Mouse (Mus musculus): ENCODE results near the gene Mrpl43. TPM values are rescaled to one million over a fixed set of nuclear protein-coding genes. Genes with fewer than 3 reads are reported as not detected.
A peak's percentile ranks its signal among the peaks of the same experiment; 100 is the strongest.

The Mrpl43 gene
- polyA plus RNA-seq, 1 experiment, result 86.5 TPM

DNA sequence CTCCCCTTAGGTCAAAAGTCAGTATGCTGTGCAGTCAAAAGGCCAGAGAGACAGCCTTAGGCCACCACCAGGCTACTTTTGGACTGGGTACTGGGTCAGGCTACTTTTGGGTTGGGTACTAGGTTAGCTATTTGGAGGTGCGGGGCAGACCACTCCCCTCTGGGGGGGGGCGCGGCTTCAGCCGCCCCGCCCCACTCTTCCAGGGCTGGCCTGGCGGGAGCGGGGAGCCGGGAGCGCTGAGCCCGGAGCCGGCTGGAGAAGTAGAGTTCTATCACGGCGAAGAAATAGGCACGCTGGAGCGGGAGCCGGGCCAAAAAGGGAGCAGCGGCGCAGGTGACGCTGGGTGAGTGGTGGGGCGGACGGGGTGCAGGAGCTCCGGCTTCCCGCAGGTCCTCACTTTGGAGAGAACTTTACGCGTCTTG, 8.8 kb upstream of the Mrpl43 start:
- peak; percentile 92 for DNase-seq
- peak overlapping the region; percentile 79 for H3K4me3 ChIP-seq (ENCODE audit: insufficient read depth, low read depth, low read length)
- 0 out of 2 replicates have a peak, but pooled peaks have one; percentile 7 for TF ChIP-seq CTCF (conservative IDR thresholded peaks at IDR 0.05; ENCODE audit: insufficient read depth, insufficient read length, low read depth, low read length)
- no peak for TF ChIP-seq POLR2A (IDR thresholded peaks at IDR 0.05; ENCODE audit: low read depth, low read length)
- peak overlapping the region; percentile 85 for H3K27ac ChIP-seq (ENCODE audit: insufficient read depth, low read depth, low read length)
- H3K4me1 ChIP-seq (ENCODE audit: control insufficient read depth, insufficient read depth, low read length), result peaks cover 10% of the 10 kb centered on the region
- no peaks in the 10 kb centered on the region for H3K27me3 ChIP-seq (replicated peaks; ENCODE audit: control insufficient read depth, insufficient read depth, low read length)
- 1% methylated on average over 25 of the region's 25 CpGs for whole genome bisulfite sequencing
- H3K36me3 ChIP-seq (ENCODE audit: control insufficient read depth, insufficient read depth, low read length), result no peaks in the 10 kb centered on the region

DNA sequence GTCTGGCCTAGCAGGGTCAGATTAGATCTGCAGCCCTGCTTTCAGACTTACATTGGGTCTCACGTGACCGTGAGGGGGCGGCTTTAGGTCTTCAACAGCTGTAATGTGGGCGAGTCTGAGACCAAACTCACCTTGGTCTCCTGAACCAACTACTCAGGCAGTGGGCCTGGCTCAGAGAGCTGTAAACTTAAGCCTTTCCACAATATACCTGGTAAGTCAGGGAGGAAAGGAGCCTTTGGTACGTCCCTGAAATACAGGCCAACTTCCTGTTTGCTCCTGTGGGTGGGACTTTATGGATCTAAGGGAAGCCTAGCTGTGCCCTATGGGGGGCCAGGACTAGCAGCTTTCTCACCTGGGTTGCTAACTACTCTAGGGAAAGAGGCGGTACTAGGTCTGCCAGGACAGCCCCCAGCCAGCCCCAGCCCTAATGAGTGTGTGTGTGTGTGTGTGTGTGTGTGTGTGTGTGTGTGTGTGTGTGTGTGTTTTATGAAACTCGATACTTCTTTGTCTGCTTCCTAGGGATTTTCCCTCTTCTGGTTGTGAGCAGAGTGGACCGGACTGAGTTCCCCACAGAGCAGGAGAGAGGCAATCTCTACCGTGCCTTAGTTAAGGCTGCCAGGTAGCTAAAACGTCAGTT, 8.2 kb upstream of the Mrpl43 start, which contains the start of gene Lzts2:
Gene Lzts2, plus strand, starts transcription at position 80 of the 637 bp plus-strand sequence.
- peak within 1 kb of the TSS; percentile 85 for H3K27ac ChIP-seq (ENCODE audit: insufficient read depth, low read depth, low read length)
- DNase-seq, result no peak
- WGBS, result 11% methylated on average over 10 of the region's 10 CpGs
- peaks cover 10% of the 10 kb centered on the region for H3K4me1 ChIP-seq (ENCODE audit: control insufficient read depth, insufficient read depth, low read length)
- TF ChIP-seq POLR2A (IDR thresholded peaks at IDR 0.05; ENCODE audit: low read depth, low read length), result no peak
- TF ChIP-seq CTCF (conservative IDR thresholded peaks at IDR 0.05; ENCODE audit: insufficient read depth, insufficient read length, low read depth, low read length), result no peak
- H3K27me3 ChIP-seq (replicated peaks; ENCODE audit: control insufficient read depth, insufficient read depth, low read length), result no peaks in the 10 kb centered on the region
- H3K4me3 ChIP-seq (ENCODE audit: insufficient read depth, low read depth, low read length), result peak within 1 kb of the TSS; percentile 79
- no peaks in the 10 kb centered on the region for H3K36me3 ChIP-seq (ENCODE audit: control insufficient read depth, insufficient read depth, low read length)

DNA sequence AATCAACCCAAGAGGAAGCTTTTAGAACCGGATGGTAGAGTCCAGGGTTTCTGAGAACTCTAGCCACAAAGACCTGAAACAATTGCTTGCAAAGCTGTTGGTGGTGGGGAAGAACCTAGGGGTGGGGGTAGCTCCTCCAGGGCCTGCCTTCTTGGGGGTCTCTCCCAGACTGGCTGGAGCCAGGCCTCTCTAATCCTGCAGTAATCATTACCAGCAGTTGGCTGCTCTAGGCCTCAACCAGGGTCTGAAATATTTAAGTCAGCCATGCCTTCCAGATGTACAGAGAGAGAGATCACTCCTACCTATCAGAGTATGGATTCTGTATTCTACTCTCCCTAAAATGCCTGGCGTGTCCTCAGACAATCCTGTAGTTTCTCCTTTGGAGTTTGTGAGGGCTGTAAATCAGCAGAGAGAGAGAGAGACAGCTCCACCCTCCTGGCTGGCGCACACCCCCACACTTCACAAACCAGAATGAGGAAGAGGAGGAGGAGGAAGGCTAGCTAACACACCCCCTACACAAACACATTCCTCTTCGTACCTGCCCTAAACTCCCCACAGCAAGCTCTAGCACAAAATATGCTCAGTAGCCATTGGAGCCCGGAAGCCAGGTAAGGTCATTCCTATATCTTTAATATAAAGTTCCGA, 7.5 kb upstream of the Mrpl43 start:
- 54% methylated on average over 6 of the region's 6 CpGs for WGBS
- Histone ChIP-seq H3K36me3 (ENCODE audit: control insufficient read depth, insufficient read depth, low read length) (no peaks in the 10 kb centered on the region), H3K4me3 (ENCODE audit: insufficient read depth, low read depth, low read length) (no peak overlapping the region), H3K27me3 (replicated peaks; ENCODE audit: control insufficient read depth, insufficient read depth, low read length) (no peaks in the 10 kb centered on the region), H3K27ac (ENCODE audit: insufficient read depth, low read depth, low read length) (peak overlapping the region; percentile 85), H3K4me1 (ENCODE audit: control insufficient read depth, insufficient read depth, low read length) (peaks cover 7% of the 10 kb centered on the region)
- TF ChIP-seq CTCF (conservative IDR thresholded peaks at IDR 0.05; ENCODE audit: insufficient read depth, insufficient read length, low read depth, low read length), result no peak
- no peak for TF ChIP-seq POLR2A (IDR thresholded peaks at IDR 0.05; ENCODE audit: low read depth, low read length)
- no peak for DNase-seq

DNA sequence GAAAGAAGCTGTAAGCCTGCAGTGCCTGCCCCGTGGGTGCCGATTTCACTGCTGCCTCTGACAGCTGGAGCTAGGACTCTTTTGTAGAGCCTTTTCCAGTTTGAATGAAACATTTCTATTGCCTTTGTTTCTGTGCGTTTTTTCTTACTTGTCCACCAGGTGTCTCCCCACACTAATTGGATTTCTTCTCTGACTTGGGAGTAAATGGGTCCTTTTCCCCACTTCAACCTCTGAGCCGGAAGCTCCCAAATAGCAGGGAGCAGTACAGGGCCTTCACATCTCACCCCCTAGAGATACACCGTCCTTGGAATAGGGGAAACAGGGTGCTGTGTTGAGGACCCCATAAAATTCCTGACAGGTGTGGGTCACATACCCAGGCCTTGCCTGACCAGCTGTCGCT, 6.4 kb upstream of the Mrpl43 start:
- Histone ChIP-seq H3K4me3 (ENCODE audit: insufficient read depth, low read depth, low read length) (no peak overlapping the region), H3K36me3 (ENCODE audit: control insufficient read depth, insufficient read depth, low read length) (no peaks in the 10 kb centered on the region), H3K27me3 (replicated peaks; ENCODE audit: control insufficient read depth, insufficient read depth, low read length) (no peaks in the 10 kb centered on the region), H3K4me1 (ENCODE audit: control insufficient read depth, insufficient read depth, low read length) (peaks cover 13% of the 10 kb centered on the region), H3K27ac (ENCODE audit: insufficient read depth, low read depth, low read length) (no peak overlapping the region)
- 30% methylated on average over 6 of the region's 6 CpGs for WGBS
- DNase-seq, result peak; percentile 70
- TF ChIP-seq CTCF (conservative IDR thresholded peaks at IDR 0.05; ENCODE audit: insufficient read depth, insufficient read length, low read depth, low read length) (peak; percentile 18; the same call in 1 of the 2 replicates), POLR2A (IDR thresholded peaks at IDR 0.05; ENCODE audit: low read depth, low read length) (no peak)

DNA sequence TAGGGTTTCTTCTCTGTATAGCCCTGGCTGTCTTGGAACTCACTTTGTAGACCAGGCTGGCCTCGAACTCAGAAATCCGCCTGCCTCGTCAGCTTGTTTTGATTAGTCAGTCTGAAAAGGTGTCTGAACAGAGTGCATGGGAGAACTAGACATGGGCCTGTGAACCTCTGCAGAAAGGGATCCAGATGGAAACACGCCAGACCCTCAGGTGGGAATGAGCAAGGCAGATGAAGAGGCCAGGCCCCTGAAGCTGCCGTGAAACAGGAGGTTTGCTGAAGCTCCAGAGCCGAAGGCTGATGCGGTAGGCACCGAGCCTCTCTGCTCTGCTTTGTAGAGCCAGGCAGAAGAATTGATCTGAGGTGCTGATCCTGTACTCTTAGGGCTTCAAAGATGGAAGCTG, 6.0 kb upstream of the Mrpl43 start:
- Histone ChIP-seq H3K4me3 (ENCODE audit: insufficient read depth, low read depth, low read length) (no peak overlapping the region), H3K27ac (ENCODE audit: insufficient read depth, low read depth, low read length) (no peak overlapping the region), H3K36me3 (ENCODE audit: control insufficient read depth, insufficient read depth, low read length) (no peaks in the 10 kb centered on the region), H3K27me3 (replicated peaks; ENCODE audit: control insufficient read depth, insufficient read depth, low read length) (no peaks in the 10 kb centered on the region), H3K4me1 (ENCODE audit: control insufficient read depth, insufficient read depth, low read length) (peaks cover 17% of the 10 kb centered on the region)
- no peak for TF ChIP-seq CTCF (conservative IDR thresholded peaks at IDR 0.05; ENCODE audit: insufficient read depth, insufficient read length, low read depth, low read length)
- TF ChIP-seq POLR2A (IDR thresholded peaks at IDR 0.05; ENCODE audit: low read depth, low read length), result no peak
- WGBS, result 86% methylated on average over 8 of the region's 8 CpGs
- DNase-seq, result no peak

DNA sequence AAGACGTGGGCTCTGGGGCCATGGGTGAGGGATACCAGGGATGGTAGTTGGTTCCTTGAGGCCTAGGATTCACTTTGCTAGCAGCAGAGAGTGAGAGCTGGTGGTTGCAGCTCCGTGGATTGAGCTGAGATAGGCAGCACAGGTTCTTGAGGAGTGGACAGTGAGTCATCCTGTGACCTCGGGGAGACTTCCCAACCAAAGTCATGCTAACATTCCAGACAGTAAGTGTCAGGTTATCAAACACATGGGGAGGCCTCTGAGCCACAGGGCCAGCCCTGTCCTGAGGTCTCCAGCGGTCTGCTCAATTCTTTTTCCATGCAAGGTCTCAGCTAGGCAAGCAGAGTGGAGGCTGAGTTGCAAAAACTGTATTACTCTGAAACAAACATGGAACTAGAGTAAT, 4.4 kb upstream of the Mrpl43 start:
- no peak for DNase-seq

More for the DNA sequence above, 4.4 kb upstream of the Mrpl43 start:
- peaks cover 22% of the 10 kb centered on the region for H3K4me1 ChIP-seq (ENCODE audit: control insufficient read depth, insufficient read depth, low read length)
- H3K36me3 ChIP-seq (ENCODE audit: control insufficient read depth, insufficient read depth, low read length), result no peaks in the 10 kb centered on the region
- H3K4me3 ChIP-seq (ENCODE audit: insufficient read depth, low read depth, low read length), result no peak overlapping the region
- no peak for TF ChIP-seq POLR2A (IDR thresholded peaks at IDR 0.05; ENCODE audit: low read depth, low read length)
- no peak for TF ChIP-seq CTCF (conservative IDR thresholded peaks at IDR 0.05; ENCODE audit: insufficient read depth, insufficient read length, low read depth, low read length)
- no peak overlapping the region for H3K27ac ChIP-seq (ENCODE audit: insufficient read depth, low read depth, low read length)
- 87% methylated on average over 4 of the region's 4 CpGs for WGBS
- H3K27me3 ChIP-seq (replicated peaks; ENCODE audit: control insufficient read depth, insufficient read depth, low read length), result no peaks in the 10 kb centered on the region
